Mouse (Mus musculus): ENCODE data around the gene Sptbn4. TPM values are rescaled to one million over a fixed set of nuclear protein-coding genes. Genes with fewer than 3 reads are reported as not detected.

Sptbn4 gene
- total and polyA plus RNA-seq, 2 experiments from 2014 or later, result 3.4 to 24.8 TPM

- TF ChIP-seq CTCF (IDR thresholded peaks at IDR 0.05; ENCODE audit: low read depth), result no peak
- WGBS, result 46% methylated on average over 34 of the region's 34 CpGs
- Histone ChIP-seq H3K4me2 (ENCODE audit: low read depth, low read length) (peak overlapping the region; percentile 40), H3K36me3 (ENCODE audit: insufficient read depth, low read length) (no peaks in the 10 kb centered on the region), H3K4me3 (ENCODE audit: low read length) (peak overlapping the region; percentile 25), H3K9me3 (ENCODE audit: low read length) (no peaks in the 10 kb centered on the region), H3K9ac (replicated peaks; ENCODE audit: low read length) (no peak overlapping the region), H3K4me1 (ENCODE audit: insufficient read depth, low read length) (peaks cover 18% of the 10 kb centered on the region), H3K27me3 (ENCODE audit: insufficient read depth, low read length) (peaks cover 47% of the 10 kb centered on the region), H3K27ac (no peak overlapping the region)
- DNase-seq (ENCODE audit: low spot score), result no peak
- ATAC-seq, result no peak
Observed at GRCm38 (mm10) chr7:27326101-27326880, 121.2 kb downstream of the Sptbn4 start.

- Histone ChIP-seq H3K9ac (replicated peaks; ENCODE audit: low read length) (0 out of 2 replicates have a peak overlapping the region, but pooled peaks have one; percentile 0), H3K27ac (no peak overlapping the region), H3K36me3 (ENCODE audit: insufficient read depth, low read length) (no peaks in the 10 kb centered on the region), H3K27me3 (ENCODE audit: insufficient read depth, low read length) (peaks cover 42% of the 10 kb centered on the region), H3K4me2 (ENCODE audit: low read depth, low read length) (peak overlapping the region; percentile 40), H3K4me1 (ENCODE audit: insufficient read depth, low read length) (peaks cover 12% of the 10 kb centered on the region), H3K4me3 (ENCODE audit: low read length) (peak overlapping the region; percentile 25), H3K9me3 (ENCODE audit: low read length) (no peaks in the 10 kb centered on the region)
- ATAC-seq, result no peak
- no peak for TF ChIP-seq CTCF (IDR thresholded peaks at IDR 0.05; ENCODE audit: low read depth)
- DNase-seq (ENCODE audit: low spot score), result no peak
- 6% methylated on average over 24 of the region's 24 CpGs for WGBS
Observed at GRCm38 (mm10) chr7:27325697-27326096, 121.8 kb downstream of the Sptbn4 start.

- Histone ChIP-seq H3K4me3 (ENCODE audit: low read length) (no peak overlapping the region), H3K27ac (no peak overlapping the region), H3K36me3 (ENCODE audit: insufficient read depth, low read length) (no peaks in the 10 kb centered on the region), H3K4me1 (ENCODE audit: insufficient read depth, low read length) (peaks cover 11% of the 10 kb centered on the region; the same call in 1 of the 2 replicates), H3K9ac (replicated peaks; ENCODE audit: low read length) (no peak overlapping the region), H3K27me3 (ENCODE audit: insufficient read depth, low read length) (peaks cover 34% of the 10 kb centered on the region), H3K4me2 (ENCODE audit: low read depth, low read length) (no peak overlapping the region), H3K9me3 (ENCODE audit: low read length) (no peaks in the 10 kb centered on the region)
- DNase-seq (ENCODE audit: low spot score), result no peak
- ATAC-seq, result no peak
- TF ChIP-seq CTCF (IDR thresholded peaks at IDR 0.05; ENCODE audit: low read depth), result no peak
- WGBS, result 52% methylated on average over 18 of the region's 20 CpGs
Observed at GRCm38 (mm10) chr7:27324928-27325327, 122.6 kb downstream of the Sptbn4 start.

GRCm38 (mm10) chr7:27324161-27324560, 123.3 kb downstream of the Sptbn4 start:
- H3K4me1 ChIP-seq (ENCODE audit: insufficient read depth, low read length), result peaks cover 8% of the 10 kb centered on the region; the same call in 1 of the 2 replicates
- no peak for TF ChIP-seq CTCF (IDR thresholded peaks at IDR 0.05; ENCODE audit: low read depth)
- H3K9me3 ChIP-seq (ENCODE audit: low read length), result no peaks in the 10 kb centered on the region
- H3K4me3 ChIP-seq (ENCODE audit: low read length), result no peak overlapping the region
- no peak overlapping the region for H3K9ac ChIP-seq (replicated peaks; ENCODE audit: low read length)
- ATAC-seq (no peak), DNase-seq (ENCODE audit: low spot score) (no peak)
- no peaks in the 10 kb centered on the region for H3K36me3 ChIP-seq (ENCODE audit: insufficient read depth, low read length)
- WGBS, result 94% methylated on average over 11 of the region's 11 CpGs
- peaks cover 27% of the 10 kb centered on the region for H3K27me3 ChIP-seq (ENCODE audit: insufficient read depth, low read length)
- H3K4me2 ChIP-seq (ENCODE audit: low read depth, low read length), result no peak overlapping the region
- H3K27ac ChIP-seq, result no peak overlapping the region

GRCm38 (mm10) chr7:27323001-27323400, 124.5 kb downstream of the Sptbn4 start:
- 90% methylated on average over 5 of the region's 5 CpGs for WGBS
- Histone ChIP-seq H3K4me2 (ENCODE audit: low read depth, low read length) (no peak overlapping the region), H3K27ac (no peak overlapping the region), H3K9ac (replicated peaks; ENCODE audit: low read length) (no peak overlapping the region), H3K9me3 (ENCODE audit: low read length) (no peaks in the 10 kb centered on the region), H3K27me3 (ENCODE audit: insufficient read depth, low read length) (peaks cover 16% of the 10 kb centered on the region), H3K4me3 (ENCODE audit: low read length) (no peak overlapping the region), H3K36me3 (ENCODE audit: insufficient read depth, low read length) (no peaks in the 10 kb centered on the region), H3K4me1 (ENCODE audit: insufficient read depth, low read length) (peaks cover 8% of the 10 kb centered on the region; the same call in 1 of the 2 replicates)
- DNase-seq (ENCODE audit: low spot score) (no peak), ATAC-seq (no peak)
- no peak for TF ChIP-seq CTCF (IDR thresholded peaks at IDR 0.05; ENCODE audit: low read depth)

GRCm38 (mm10) chr7:27322291-27322690, 125.2 kb downstream of the Sptbn4 start:
- DNase-seq (ENCODE audit: low spot score), result no peak
- WGBS, result 27% methylated on average over 13 of the region's 13 CpGs
- no peak overlapping the region for H3K4me2 ChIP-seq (ENCODE audit: low read depth, low read length)
- TF ChIP-seq CTCF (IDR thresholded peaks at IDR 0.05; ENCODE audit: low read depth), result no peak
- peaks cover 9% of the 10 kb centered on the region for H3K27me3 ChIP-seq (ENCODE audit: insufficient read depth, low read length)
- no peak for ATAC-seq
- no peaks in the 10 kb centered on the region for H3K36me3 ChIP-seq (ENCODE audit: insufficient read depth, low read length)
- H3K4me3 ChIP-seq (ENCODE audit: low read length), result no peak overlapping the region
- no peak overlapping the region for H3K9ac ChIP-seq (replicated peaks; ENCODE audit: low read length)
- peaks cover 8% of the 10 kb centered on the region; the same call in 1 of the 2 replicates for H3K4me1 ChIP-seq (ENCODE audit: insufficient read depth, low read length)
- H3K27ac ChIP-seq, result no peak overlapping the region
- H3K9me3 ChIP-seq (ENCODE audit: low read length), result no peaks in the 10 kb centered on the region

- Histone ChIP-seq H3K27ac (no peak overlapping the region), H3K9ac (replicated peaks; ENCODE audit: low read length) (no peak overlapping the region), H3K36me3 (ENCODE audit: insufficient read depth, low read length) (no peaks in the 10 kb centered on the region), H3K27me3 (ENCODE audit: insufficient read depth, low read length) (no peaks in the 10 kb centered on the region; the same call in 1 of the 2 replicates), H3K9me3 (ENCODE audit: low read length) (no peaks in the 10 kb centered on the region), H3K4me3 (ENCODE audit: low read length) (no peak overlapping the region), H3K4me1 (ENCODE audit: insufficient read depth, low read length) (no peaks in the 10 kb centered on the region), H3K4me2 (ENCODE audit: low read depth, low read length) (no peak overlapping the region)
- DNase-seq (ENCODE audit: low spot score), result no peak
- TF ChIP-seq CTCF (IDR thresholded peaks at IDR 0.05; ENCODE audit: low read depth), result no peak
- 88% methylated on average over 22 of the region's 22 CpGs for WGBS
- ATAC-seq, result no peak
Observed at GRCm38 (mm10) chr7:27319411-27319810, 128.1 kb downstream of the Sptbn4 start.

Measured in hindbrain, postnatal 0 days (tissue).